Mouse (Mus musculus) forebrain, embryonic 15.5 days (tissue): ENCODE results near the gene Pacsin2. TPM values are rescaled to one million over a fixed set of nuclear protein-coding genes. Genes with fewer than 3 reads are reported as not detected.

Source experiments
- polyA plus RNA-seq: library from polyadenylated mRNA; unstranded; fragments of >200 nt; fragmentation: Nextera tagmentation; extraction: Ambion mirVana; gene quantifications from 2 replicates; pipeline ENCODE4 v1.2.1, GENCODE M21; 2015

Gene Pacsin2
- polyA plus RNA-seq, 1 experiment from 2014 or later, result 21.5 TPM

Other genes starting within 250 kb of the Pacsin2 start
- 1.5 and 1.7 TPM in 2 replicates for gene A4galt, start 212.8 kb downstream of the Pacsin2 start, polyA plus RNA-seq
- gene Arfgap3, start 114.4 kb downstream of the Pacsin2 start, polyA plus RNA-seq, result 38.7 and 39.6 TPM in 2 replicates
- gene Ttll1, start 46.3 kb upstream of the Pacsin2 start, polyA plus RNA-seq, result 101 and 103 TPM in 2 replicates
- 0.60 and 1.2 TPM in 2 replicates for gene Bik, start 62.3 kb upstream of the Pacsin2 start, polyA plus RNA-seq
- gene Tspo, start 99.0 kb upstream of the Pacsin2 start, polyA plus RNA-seq, result 10.5 and 11.2 TPM in 2 replicates
- gene Mcat, start 99.2 kb upstream of the Pacsin2 start, polyA plus RNA-seq, result 36.0 and 38.8 TPM in 2 replicates
- gene Ttll12, start 130.6 kb upstream of the Pacsin2 start, polyA plus RNA-seq, result 45.0 and 47.2 TPM in 2 replicates